Mouse (Mus musculus): Measurements from ENCODE around the gene Gm49425. TPM values are rescaled to one million over a fixed set of nuclear protein-coding genes. Genes with fewer than 3 reads are reported as not detected.

Gene Gm49425
- polyA plus RNA-seq, 2 experiments: 0.23 to 0.45 TPM

GRCm38 (mm10) chr15:101492718-101493117 lies 24.3 kb downstream of the Gm49425 start:
- ATAC-seq (ENCODE audit: low FRiP score, low read depth) (no peak), DNase-seq (ENCODE audit: low spot score) (no peak)
- Histone ChIP-seq H3K4me1 (ENCODE audit: control insufficient read depth, insufficient read depth, low read length) (peaks cover 6% of the 10 kb centered on the region; the same call in 1 of the 2 replicates), H3K27ac (replicated peaks; ENCODE audit: low read depth, low read length) (no peak overlapping the region), H3K9ac (ENCODE audit: low read depth, low read length, severe bottlenecking) (no peak overlapping the region), H3K36me3 (ENCODE audit: control insufficient read depth, insufficient read depth, low read length) (no peaks in the 10 kb centered on the region), H3K27me3 (ENCODE audit: control insufficient read depth, insufficient read depth, low read length) (no peaks in the 10 kb centered on the region), H3K9me3 (ENCODE audit: control insufficient read depth, low read length) (no peaks in the 10 kb centered on the region), H3K4me2 (replicated peaks; ENCODE audit: low read depth, low read length, severe bottlenecking) (no peak overlapping the region), H3K4me3 (replicated peaks; ENCODE audit: low read length) (no peak overlapping the region)
- no peak for TF ChIP-seq POLR2A (IDR thresholded peaks at IDR 0.05; ENCODE audit: borderline replicate concordance, extremely low read depth, insufficient read depth, insufficient read length)
- WGBS: 36% methylated on average over 8 of the region's 8 CpGs

GRCm38 (mm10) chr15:101491431-101491830 lies 25.6 kb downstream of the Gm49425 start, which contains the start of gene Krt83:
Gene Krt83, minus strand, starts transcription at chr15:101491512.
- DNase-seq (ENCODE audit: low spot score): no peak
- Histone ChIP-seq H3K9ac (ENCODE audit: low read depth, low read length, severe bottlenecking) (no peak within 1 kb of the TSS), H3K36me3 (ENCODE audit: control insufficient read depth, insufficient read depth, low read length) (no peaks in the 10 kb centered on the region), H3K27me3 (ENCODE audit: control insufficient read depth, insufficient read depth, low read length) (no peaks in the 10 kb centered on the region), H3K9me3 (ENCODE audit: control insufficient read depth, low read length) (no peaks in the 10 kb centered on the region), H3K27ac (replicated peaks; ENCODE audit: low read depth, low read length) (no peak within 1 kb of the TSS), H3K4me2 (replicated peaks; ENCODE audit: low read depth, low read length, severe bottlenecking) (no peak within 1 kb of the TSS), H3K4me1 (ENCODE audit: control insufficient read depth, insufficient read depth, low read length) (peaks cover 6% of the 10 kb centered on the region; the same call in 1 of the 2 replicates), H3K4me3 (replicated peaks; ENCODE audit: low read length) (no peak within 1 kb of the TSS)
- 69% methylated on average over 6 of the region's 6 CpGs for WGBS
- ATAC-seq (ENCODE audit: low FRiP score, low read depth): no peak
- no peak for TF ChIP-seq POLR2A (IDR thresholded peaks at IDR 0.05; ENCODE audit: borderline replicate concordance, extremely low read depth, insufficient read depth, insufficient read length)

GRCm38 (mm10) chr15:101485911-101486635 lies 31.0 kb downstream of the Gm49425 start:
- ATAC-seq (ENCODE audit: low FRiP score, low read depth): no peak
- Histone ChIP-seq H3K9me3 (ENCODE audit: control insufficient read depth, low read length) (no peaks in the 10 kb centered on the region), H3K4me1 (ENCODE audit: control insufficient read depth, insufficient read depth, low read length) (no peaks in the 10 kb centered on the region), H3K4me3 (replicated peaks; ENCODE audit: low read length) (no peak overlapping the region), H3K27ac (replicated peaks; ENCODE audit: low read depth, low read length) (no peak overlapping the region), H3K4me2 (replicated peaks; ENCODE audit: low read depth, low read length, severe bottlenecking) (no peak overlapping the region), H3K36me3 (ENCODE audit: control insufficient read depth, insufficient read depth, low read length) (no peaks in the 10 kb centered on the region), H3K27me3 (ENCODE audit: control insufficient read depth, insufficient read depth, low read length) (no peaks in the 10 kb centered on the region), H3K9ac (ENCODE audit: low read depth, low read length, severe bottlenecking) (no peak overlapping the region)
- DNase-seq (ENCODE audit: low spot score): no peak
- TF ChIP-seq POLR2A (IDR thresholded peaks at IDR 0.05; ENCODE audit: borderline replicate concordance, extremely low read depth, insufficient read depth, insufficient read length): no peak
- WGBS: 75% methylated on average over 11 of the region's 11 CpGs

- Histone ChIP-seq H3K9me3 (ENCODE audit: control insufficient read depth, low read length) (no peaks in the 10 kb centered on the region), H3K4me2 (replicated peaks; ENCODE audit: low read depth, low read length, severe bottlenecking) (no peak overlapping the region), H3K36me3 (ENCODE audit: control insufficient read depth, insufficient read depth, low read length) (no peaks in the 10 kb centered on the region), H3K9ac (ENCODE audit: low read depth, low read length, severe bottlenecking) (no peak overlapping the region), H3K4me1 (ENCODE audit: control insufficient read depth, insufficient read depth, low read length) (no peaks in the 10 kb centered on the region), H3K27me3 (ENCODE audit: control insufficient read depth, insufficient read depth, low read length) (no peaks in the 10 kb centered on the region), H3K27ac (replicated peaks; ENCODE audit: low read depth, low read length) (no peak overlapping the region), H3K4me3 (replicated peaks; ENCODE audit: low read length) (no peak overlapping the region)
- no peak for ATAC-seq (ENCODE audit: low FRiP score, low read depth)
- DNase-seq (ENCODE audit: low spot score): no peak
- WGBS: 53% methylated on average over 1 of the region's 1 CpGs
- no peak for TF ChIP-seq POLR2A (IDR thresholded peaks at IDR 0.05; ENCODE audit: borderline replicate concordance, extremely low read depth, insufficient read depth, insufficient read length)
These were observed 32.1 kb downstream of the Gm49425 start for GRCm38 (mm10) chr15:101484939-101485338.

GRCm38 (mm10) chr15:101483646-101484045 lies 33.4 kb downstream of the Gm49425 start:
- no peak overlapping the region for H3K4me3 ChIP-seq (replicated peaks; ENCODE audit: low read length)
- TF ChIP-seq POLR2A (IDR thresholded peaks at IDR 0.05; ENCODE audit: borderline replicate concordance, extremely low read depth, insufficient read depth, insufficient read length): no peak
- H3K4me1 ChIP-seq (ENCODE audit: control insufficient read depth, insufficient read depth, low read length): 0 out of 2 replicates have a peak, but pooled peaks cover 4% of the 10 kb centered on the region
- no peaks in the 10 kb centered on the region for H3K9me3 ChIP-seq (ENCODE audit: control insufficient read depth, low read length)
- no peak overlapping the region for H3K4me2 ChIP-seq (replicated peaks; ENCODE audit: low read depth, low read length, severe bottlenecking)
- no peak overlapping the region for H3K27ac ChIP-seq (replicated peaks; ENCODE audit: low read depth, low read length)
- no peaks in the 10 kb centered on the region for H3K36me3 ChIP-seq (ENCODE audit: control insufficient read depth, insufficient read depth, low read length)
- H3K27me3 ChIP-seq (ENCODE audit: control insufficient read depth, insufficient read depth, low read length): peaks cover 7% of the 10 kb centered on the region; the same call in 1 of the 2 replicates
- whole genome bisulfite sequencing: 63% methylated on average over 1 of the region's 1 CpGs
- H3K9ac ChIP-seq (ENCODE audit: low read depth, low read length, severe bottlenecking): no peak overlapping the region
- DNase-seq (ENCODE audit: low spot score) (no peak), ATAC-seq (ENCODE audit: low FRiP score, low read depth) (no peak)

All from limb, embryonic 14.5 days (tissue).